Mouse (Mus musculus) CD4-positive, CD25-positive, alpha-beta regulatory T cell (primary cell): ENCODE data around the gene Pepd. TPM values are rescaled to one million over a fixed set of nuclear protein-coding genes. Genes with fewer than 3 reads are reported as not detected.

Experiments used
- polyA plus RNA-seq: library from polyadenylated mRNA; unstranded; fragments of 100-300 nt; shearing (Covaris generic); gene quantifications from one replicate; pipeline ENCODE4 v1.2.1, GENCODE M21; 2017

The Pepd gene
- 53.5 TPM for polyA plus RNA-seq

GRCm38 (mm10) chr7:34911919-34912897 is at the start of gene Pepd:
TSS of gene Pepd (plus strand) at chr7:34912379.

GRCm38 (mm10) chr7:35056436-35056864 is 144.3 kb downstream of the Pepd start, which contains the start of gene Cebpg:
TSS of gene Cebpg (minus strand) at chr7:35056573.

Other genes starting within 250 kb of the Pepd start
- not detected for gene Chst8, start 99.7 kb upstream of the Pepd start, polyA plus RNA-seq
- gene Cebpg, start 144.2 kb downstream of the Pepd start, polyA plus RNA-seq: 38.6 TPM
- gene Cebpa, start 206.9 kb downstream of the Pepd start, polyA plus RNA-seq: 1.5 TPM